Mouse (Mus musculus): ENCODE results near the gene Rxra. TPM values are rescaled to one million over a fixed set of nuclear protein-coding genes. Genes with fewer than 3 reads are reported as not detected.

The Rxra gene
- polyA plus RNA-seq, 1 experiment from 2014 or later: 18.7 TPM

DNA sequence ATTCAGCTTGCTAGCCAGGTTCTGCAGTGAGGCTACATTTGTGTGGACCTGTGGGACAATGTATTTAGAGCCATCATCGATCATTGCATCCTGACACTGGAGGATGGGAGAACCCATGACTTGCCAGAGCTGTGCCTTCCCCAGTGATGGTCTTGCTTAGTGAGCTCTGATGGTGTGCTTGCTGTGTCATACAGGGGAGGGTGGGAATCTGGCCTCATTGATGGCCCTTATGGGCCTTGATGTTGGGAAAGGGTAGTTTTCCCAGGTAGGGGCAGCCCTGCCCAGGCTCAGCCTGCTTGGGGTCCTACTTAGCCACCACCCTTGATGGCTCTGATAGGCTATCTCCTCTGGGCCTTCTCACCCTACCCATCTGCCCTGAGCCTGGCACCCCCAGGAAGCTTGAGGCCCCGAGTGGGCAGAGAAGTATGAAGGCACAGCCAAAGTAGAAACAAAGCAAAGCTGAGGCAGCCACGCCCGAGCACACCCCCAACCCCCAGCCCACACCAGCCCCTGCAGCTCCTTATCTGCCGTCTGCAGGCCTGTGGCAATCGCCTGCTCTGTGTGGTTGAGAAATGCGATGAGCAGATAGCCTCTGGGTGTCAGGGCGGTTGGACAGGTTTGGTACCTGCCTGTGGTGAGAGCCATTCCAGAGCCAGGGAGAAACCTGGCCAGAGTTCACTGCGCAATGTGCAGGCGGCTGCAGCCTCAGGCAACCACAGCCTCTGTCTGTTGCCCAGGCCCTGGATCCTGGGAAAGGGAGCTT lies 26.8 kb downstream of the Rxra start:
- Histone ChIP-seq H3K27ac (replicated peaks) (peak overlapping the region; percentile 71), H3K9ac (no peak overlapping the region), H3K4me2 (replicated peaks) (no peak overlapping the region), H3K36me3 (no peaks in the 10 kb centered on the region), H3K27me3 (no peaks in the 10 kb centered on the region), H3K9me3 (replicated peaks) (no peaks in the 10 kb centered on the region), H3K4me1 (peaks cover 78% of the 10 kb centered on the region), H3K4me3 (replicated peaks) (no peak overlapping the region)
- no peak for ATAC-seq (ENCODE audit: insufficient number of reproducible peaks, low FRiP score, low TSS enrichment, low read depth)
- 59% methylated on average over 10 of the region's 10 CpGs for WGBS

DNA sequence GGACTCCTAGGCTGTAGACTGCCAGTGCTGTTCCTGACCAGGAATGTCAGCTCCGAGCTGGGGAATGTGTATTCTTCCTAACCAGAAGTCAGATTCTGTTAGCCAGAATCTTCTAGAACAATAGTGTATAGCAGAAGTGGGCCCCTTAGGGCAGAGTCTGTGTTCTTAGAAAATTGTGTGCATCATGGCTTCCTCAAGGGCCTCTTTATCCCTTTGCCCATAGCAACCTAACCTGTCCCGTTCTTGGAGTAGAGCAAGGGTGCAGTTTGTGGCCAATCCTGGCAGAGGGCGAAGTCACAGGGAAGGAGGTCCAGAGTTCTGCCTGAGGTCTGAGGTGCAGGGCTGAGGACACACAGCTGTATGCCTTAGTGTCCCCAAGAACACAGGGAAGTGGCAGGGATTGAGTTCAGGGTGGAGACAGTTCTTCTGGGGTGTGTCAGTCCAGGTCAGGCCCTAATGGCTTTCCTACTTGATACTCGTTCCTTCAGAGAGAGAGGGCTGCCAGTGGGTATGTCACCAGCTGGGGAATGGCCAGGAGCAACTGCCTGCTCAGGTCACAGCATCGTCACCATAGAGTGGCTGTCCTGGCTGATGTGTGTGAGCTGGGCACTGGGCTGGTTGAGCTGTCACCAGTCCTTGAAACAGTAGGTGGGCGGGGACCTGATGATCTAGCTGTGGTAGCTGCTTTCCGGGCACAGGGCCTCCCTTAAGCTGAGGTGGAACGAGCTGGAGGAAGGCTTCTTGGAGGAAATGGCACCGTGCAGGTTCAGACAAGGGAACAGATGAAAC lies 27.8 kb downstream of the Rxra start:
- H3K36me3 ChIP-seq: no peaks in the 10 kb centered on the region
- ATAC-seq (ENCODE audit: insufficient number of reproducible peaks, low FRiP score, low TSS enrichment, low read depth): no peak
- no peak overlapping the region for H3K4me3 ChIP-seq (replicated peaks)
- peaks cover 70% of the 10 kb centered on the region for H3K4me1 ChIP-seq
- no peak overlapping the region for H3K4me2 ChIP-seq (replicated peaks)
- peak overlapping the region; percentile 71 for H3K27ac ChIP-seq (replicated peaks)
- no peaks in the 10 kb centered on the region for H3K9me3 ChIP-seq (replicated peaks)
- H3K27me3 ChIP-seq: no peaks in the 10 kb centered on the region
- no peak overlapping the region for H3K9ac ChIP-seq
- WGBS: 50% methylated on average over 9 of the region's 9 CpGs

DNA sequence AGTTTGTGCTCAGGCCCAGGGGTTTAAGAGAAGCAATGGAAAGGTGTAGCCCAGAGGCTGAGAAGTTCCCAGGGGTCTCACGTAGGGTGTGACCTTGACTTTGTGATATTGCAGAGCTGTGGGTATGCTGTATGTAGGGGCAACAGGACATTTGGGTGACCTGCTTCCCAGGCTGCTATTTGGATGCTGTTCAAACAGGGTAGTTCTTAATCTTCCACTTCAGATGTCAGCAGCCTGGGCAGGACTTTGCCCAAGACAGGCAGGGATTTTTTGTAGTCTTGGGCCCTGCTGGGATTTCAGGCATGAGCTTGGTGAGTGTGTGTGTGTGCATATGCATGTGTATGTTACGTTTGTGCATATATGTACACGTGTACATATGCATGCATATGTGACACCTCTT lies 28.4 kb downstream of the Rxra start:
- no peak for ATAC-seq (ENCODE audit: insufficient number of reproducible peaks, low FRiP score, low TSS enrichment, low read depth)
- Histone ChIP-seq H3K4me1 (peaks cover 70% of the 10 kb centered on the region), H3K27ac (replicated peaks) (peak overlapping the region; percentile 71), H3K4me2 (replicated peaks) (no peak overlapping the region), H3K9ac (no peak overlapping the region), H3K4me3 (replicated peaks) (no peak overlapping the region), H3K36me3 (no peaks in the 10 kb centered on the region), H3K9me3 (replicated peaks) (no peaks in the 10 kb centered on the region), H3K27me3 (no peaks in the 10 kb centered on the region)
- WGBS: 73% methylated on average over 3 of the region's 3 CpGs

DNA sequence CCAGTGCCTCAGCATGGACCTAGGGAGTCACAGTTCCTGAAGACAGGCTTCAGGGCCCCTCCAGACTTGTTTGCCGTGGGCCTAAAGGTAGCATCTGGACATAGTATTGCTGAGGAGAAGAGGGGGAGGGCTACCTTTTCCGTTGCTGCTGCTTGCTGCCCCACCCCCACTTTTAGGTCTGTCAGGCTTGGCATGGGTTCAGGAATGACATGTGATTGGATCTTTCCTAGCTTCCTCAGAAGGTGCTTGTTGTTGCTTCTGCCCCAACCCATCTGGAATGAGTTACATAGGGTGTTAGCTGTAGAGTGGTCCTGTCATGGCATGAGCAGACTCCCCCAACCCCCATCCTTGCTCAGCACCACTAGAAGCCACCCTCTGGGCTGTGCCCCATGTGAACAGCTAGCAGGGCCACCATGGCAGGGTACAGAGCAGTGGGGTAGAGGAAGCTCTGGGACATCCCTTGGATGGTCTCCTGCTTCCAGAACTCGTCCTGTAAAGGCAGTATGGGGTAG lies 34.7 kb downstream of the Rxra start:
- no peaks in the 10 kb centered on the region for H3K9me3 ChIP-seq (replicated peaks)
- H3K4me1 ChIP-seq: peaks cover 75% of the 10 kb centered on the region
- WGBS: 6% methylated on average over 3 of the region's 3 CpGs
- H3K4me2 ChIP-seq (replicated peaks): no peak overlapping the region
- no peaks in the 10 kb centered on the region for H3K36me3 ChIP-seq
- no peaks in the 10 kb centered on the region for H3K27me3 ChIP-seq
- no peak for ATAC-seq (ENCODE audit: insufficient number of reproducible peaks, low FRiP score, low TSS enrichment, low read depth)
- no peak overlapping the region for H3K9ac ChIP-seq
- no peak overlapping the region; the same call in 1 of the 2 replicates for H3K27ac ChIP-seq (replicated peaks)
- no peak overlapping the region for H3K4me3 ChIP-seq (replicated peaks)

DNA sequence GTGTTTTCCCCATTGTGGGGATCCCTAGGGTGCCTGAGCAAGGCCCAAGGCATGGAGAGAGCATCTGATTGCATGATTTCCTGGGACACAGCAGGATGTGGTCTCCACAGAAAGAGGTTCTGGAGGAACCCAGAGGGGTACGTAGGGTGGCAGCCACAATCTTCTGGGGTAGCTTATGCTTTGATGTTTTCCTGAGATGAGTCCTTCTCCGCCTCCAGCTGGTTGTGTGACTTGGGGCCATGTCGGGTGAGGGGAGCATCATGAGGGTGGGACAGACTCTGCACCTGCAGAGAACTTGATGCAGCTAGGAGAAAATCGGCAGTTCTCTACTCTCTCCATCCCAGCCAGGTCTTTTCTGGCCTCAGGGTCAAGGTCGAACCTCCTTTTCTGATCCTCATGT lies 36.4 kb downstream of the Rxra start:
- H3K4me2 ChIP-seq (replicated peaks): no peak overlapping the region
- H3K4me1 ChIP-seq: peaks cover 86% of the 10 kb centered on the region
- H3K36me3 ChIP-seq: no peaks in the 10 kb centered on the region
- no peak overlapping the region for H3K4me3 ChIP-seq (replicated peaks)
- no peaks in the 10 kb centered on the region for H3K27me3 ChIP-seq
- H3K9me3 ChIP-seq (replicated peaks): no peaks in the 10 kb centered on the region
- 75% methylated on average over 5 of the region's 5 CpGs for WGBS
- no peak overlapping the region for H3K27ac ChIP-seq (replicated peaks)
- H3K9ac ChIP-seq: no peak overlapping the region
- ATAC-seq (ENCODE audit: insufficient number of reproducible peaks, low FRiP score, low TSS enrichment, low read depth): no peak

DNA sequence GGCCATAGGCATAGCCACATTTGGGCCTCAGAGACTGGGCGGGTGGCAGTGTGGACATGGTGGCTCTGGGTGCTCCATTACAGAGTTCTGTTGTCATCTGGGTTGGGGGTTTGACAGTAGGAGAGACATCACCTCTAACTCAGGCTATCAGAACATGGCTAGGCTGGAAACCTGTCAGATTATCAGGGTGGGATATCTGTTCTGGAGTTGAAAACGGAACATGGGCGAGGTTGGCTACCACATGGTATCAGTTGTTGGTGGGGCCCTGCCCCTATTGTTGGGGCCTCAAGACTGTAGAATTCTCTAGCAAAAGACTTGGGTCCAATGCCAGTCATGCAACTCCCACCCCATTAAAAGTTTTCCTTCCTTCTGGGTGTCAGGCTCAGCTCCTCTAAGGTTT lies 37.1 kb downstream of the Rxra start:
- Histone ChIP-seq H3K9me3 (replicated peaks) (no peaks in the 10 kb centered on the region), H3K27me3 (no peaks in the 10 kb centered on the region), H3K4me3 (replicated peaks) (no peak overlapping the region), H3K9ac (no peak overlapping the region), H3K27ac (replicated peaks) (no peak overlapping the region), H3K4me2 (replicated peaks) (no peak overlapping the region), H3K4me1 (peaks cover 94% of the 10 kb centered on the region), H3K36me3 (no peaks in the 10 kb centered on the region)
- 89% methylated on average over 3 of the region's 3 CpGs for WGBS
- no peak for ATAC-seq (ENCODE audit: insufficient number of reproducible peaks, low FRiP score, low TSS enrichment, low read depth)

DNA sequence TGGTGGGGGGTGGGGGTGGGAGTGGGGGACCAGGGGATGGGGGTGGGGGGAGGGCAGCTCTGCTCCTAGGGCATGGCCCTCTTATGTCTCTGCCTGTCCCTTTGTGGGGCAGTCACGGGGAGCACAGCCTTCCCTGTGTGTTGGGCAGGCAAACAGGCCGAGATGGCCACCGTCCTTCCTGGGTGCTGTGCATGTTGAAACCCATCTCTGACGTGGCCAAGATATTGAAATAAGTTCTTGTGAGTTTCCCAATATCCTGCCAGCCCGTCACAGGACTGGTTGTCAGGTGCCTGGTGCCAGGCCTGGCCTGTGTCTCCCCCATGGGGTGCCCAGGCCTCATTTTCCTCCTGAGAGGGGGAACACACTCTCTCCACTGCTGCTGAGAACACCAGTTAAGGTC lies 37.9 kb downstream of the Rxra start:
- ATAC-seq (ENCODE audit: insufficient number of reproducible peaks, low FRiP score, low TSS enrichment, low read depth): no peak
- peaks cover 99% of the 10 kb centered on the region for H3K4me1 ChIP-seq
- 71% methylated on average over 5 of the region's 5 CpGs for WGBS

DNA sequence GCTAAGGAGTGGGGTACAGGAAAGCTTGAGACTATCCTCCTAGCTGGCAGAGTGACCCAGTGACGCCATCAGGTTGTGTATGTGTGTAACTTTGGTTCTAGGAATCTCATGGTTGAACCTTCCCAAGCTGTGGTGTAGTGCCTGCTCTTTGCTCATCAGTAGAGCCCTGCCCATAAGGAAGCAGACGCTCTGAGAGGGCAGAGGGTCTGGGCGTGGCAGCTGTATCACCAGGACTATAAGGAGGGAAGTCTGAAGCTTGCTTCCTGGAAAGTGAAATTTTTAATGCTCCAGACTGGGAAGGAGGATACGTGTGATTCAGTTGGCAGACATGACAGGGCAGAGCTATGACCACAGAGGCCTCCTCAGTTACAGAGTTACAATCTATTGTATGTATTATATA lies 39.0 kb downstream of the Rxra start:
- Histone ChIP-seq H3K9me3 (replicated peaks) (no peaks in the 10 kb centered on the region), H3K27ac (replicated peaks) (0 out of 2 replicates have a peak overlapping the region, but pooled peaks have one; percentile 51), H3K4me3 (replicated peaks) (no peak overlapping the region), H3K9ac (no peak overlapping the region), H3K27me3 (no peaks in the 10 kb centered on the region), H3K36me3 (no peaks in the 10 kb centered on the region), H3K4me1 (peaks cover 99% of the 10 kb centered on the region), H3K4me2 (replicated peaks) (no peak overlapping the region)
- 64% methylated on average over 4 of the region's 4 CpGs for WGBS
- no peak for ATAC-seq (ENCODE audit: insufficient number of reproducible peaks, low FRiP score, low TSS enrichment, low read depth)

More for the DNA sequence above, 37.9 kb downstream of the Rxra start:
- Histone ChIP-seq H3K9me3 (replicated peaks) (no peaks in the 10 kb centered on the region), H3K27ac (replicated peaks) (no peak overlapping the region), H3K27me3 (no peaks in the 10 kb centered on the region), H3K4me3 (replicated peaks) (no peak overlapping the region), H3K36me3 (no peaks in the 10 kb centered on the region), H3K9ac (no peak overlapping the region), H3K4me2 (replicated peaks) (no peak overlapping the region)

DNA sequence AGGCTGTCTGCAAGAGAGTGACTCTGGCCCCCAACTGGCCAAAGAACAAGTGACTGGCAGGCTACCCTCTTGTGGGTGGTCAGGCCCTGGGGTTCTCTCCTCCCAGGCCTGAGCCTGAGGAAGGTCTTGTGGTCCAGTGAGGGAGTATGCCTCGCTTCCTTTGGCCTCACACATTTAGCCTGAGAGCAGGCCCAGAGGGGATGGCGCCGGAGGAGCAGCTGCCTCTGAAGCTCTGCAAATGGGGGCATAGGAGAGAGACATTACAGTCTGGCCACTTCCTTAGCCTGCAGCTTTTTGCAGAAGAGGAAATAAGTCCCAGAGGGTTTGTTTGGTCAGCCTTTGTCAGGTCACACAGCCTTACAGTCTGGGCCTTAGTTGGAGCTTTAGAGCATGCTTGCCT lies 40.1 kb downstream of the Rxra start:
- Histone ChIP-seq H3K4me1 (peaks cover 98% of the 10 kb centered on the region), H3K4me3 (replicated peaks) (no peak overlapping the region), H3K9ac (no peak overlapping the region), H3K9me3 (replicated peaks) (no peaks in the 10 kb centered on the region), H3K27me3 (no peaks in the 10 kb centered on the region), H3K27ac (replicated peaks) (0 out of 2 replicates have a peak overlapping the region, but pooled peaks have one; percentile 4), H3K36me3 (no peaks in the 10 kb centered on the region), H3K4me2 (replicated peaks) (no peak overlapping the region)
- WGBS: 68% methylated on average over 3 of the region's 3 CpGs
- ATAC-seq (ENCODE audit: insufficient number of reproducible peaks, low FRiP score, low TSS enrichment, low read depth): no peak

DNA sequence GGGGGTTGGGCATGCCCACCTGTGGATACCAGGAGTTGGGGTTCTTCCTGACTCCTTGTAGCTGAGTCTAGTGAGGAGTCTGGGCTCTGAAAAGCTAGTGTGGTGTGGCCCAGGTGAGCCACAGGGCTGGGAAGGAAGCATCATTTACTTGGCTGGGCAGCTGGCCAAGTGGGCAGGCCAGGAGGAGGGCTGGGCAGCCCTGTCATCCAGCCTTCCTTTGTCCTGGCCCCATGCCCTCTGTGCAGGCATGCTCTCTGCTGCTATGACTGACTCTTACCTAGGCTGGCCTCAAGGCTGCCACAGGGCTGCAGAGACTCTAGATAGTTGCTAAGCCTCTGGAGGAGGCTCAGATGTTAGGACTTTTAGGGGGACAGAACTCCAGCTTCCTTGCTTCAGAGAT lies 42.0 kb downstream of the Rxra start:
- no peak overlapping the region for H3K4me3 ChIP-seq (replicated peaks)
- no peaks in the 10 kb centered on the region for H3K36me3 ChIP-seq
- peak overlapping the region; percentile 36 for H3K27ac ChIP-seq (replicated peaks)
- no peak overlapping the region for H3K9ac ChIP-seq
- no peaks in the 10 kb centered on the region for H3K9me3 ChIP-seq (replicated peaks)
- no peak overlapping the region for H3K4me2 ChIP-seq (replicated peaks)
- no peaks in the 10 kb centered on the region for H3K27me3 ChIP-seq
- ATAC-seq (ENCODE audit: insufficient number of reproducible peaks, low FRiP score, low TSS enrichment, low read depth): peak; percentile 29; the same call in 1 of the 2 replicates
- peaks cover 98% of the 10 kb centered on the region for H3K4me1 ChIP-seq

DNA sequence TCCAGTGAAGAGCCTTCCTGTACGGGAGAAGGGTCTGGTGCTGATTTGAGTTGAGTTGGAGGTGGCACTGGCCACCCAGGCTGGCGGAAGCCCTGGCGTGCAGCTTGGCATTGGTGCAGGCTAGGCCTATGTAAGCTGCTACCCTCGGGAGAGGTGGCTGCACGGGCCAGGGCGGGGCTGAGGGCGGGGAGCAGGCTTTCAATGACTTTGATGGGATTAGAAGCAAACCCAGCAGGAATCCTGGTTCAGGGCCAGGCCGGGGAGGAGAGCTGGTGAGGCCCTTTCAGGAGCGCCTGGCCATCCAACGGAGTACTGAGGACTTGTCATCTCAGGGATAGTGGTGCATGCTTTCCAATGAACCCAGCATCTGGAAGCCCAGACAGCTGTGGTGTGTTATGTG lies 43.4 kb downstream of the Rxra start:
- Histone ChIP-seq H3K4me1 (peaks cover 96% of the 10 kb centered on the region), H3K9me3 (replicated peaks) (no peaks in the 10 kb centered on the region), H3K27ac (replicated peaks) (no peak overlapping the region; the same call in 1 of the 2 replicates), H3K4me2 (replicated peaks) (no peak overlapping the region), H3K4me3 (replicated peaks) (no peak overlapping the region), H3K9ac (no peak overlapping the region), H3K36me3 (no peaks in the 10 kb centered on the region), H3K27me3 (no peaks in the 10 kb centered on the region)
- ATAC-seq (ENCODE audit: insufficient number of reproducible peaks, low FRiP score, low TSS enrichment, low read depth): no peak
- 24% methylated on average over 10 of the region's 10 CpGs for WGBS

Measured in embryonic facial prominence, embryonic 15.5 days (tissue).